Mouse (Mus musculus) right cerebral cortex, adult 18-20 months (tissue): ENCODE measurements at regions not wholly inside any gene's neighbourhood (a gene's known extent, or its start where the extent isn't known, plus 50 kb on each side); places are given as distances from the start of the nearest gene placed in this dataset.

Source experiments
- DNase-seq: peaks from one replicate; pipeline ENCODE4 v3.0.0; 2022; ENCODE audit warnings: mixed read lengths

- DNase-seq, result no peak
These were observed 63.9 kb upstream of the Ptprk start for GRCm38 (mm10) chr10:28010756-28011155.

- DNase-seq, result no peak
These were observed 62.5 kb upstream of the Ptprk start for GRCm38 (mm10) chr10:28012135-28012534.

GRCm38 (mm10) chr10:28013401-28013800 is 61.2 kb upstream of the Ptprk start:
- DNase-seq, result no peak

- DNase-seq, result no peak
These were observed 60.3 kb upstream of the Ptprk start for GRCm38 (mm10) chr10:28014306-28014825.
